Mouse (Mus musculus): ENCODE results near the gene Cfap45.

Cfap45 gene

GRCm38 (mm10) chr1:172520576-172521440 lies at the start of gene Cfap45:
TSS of gene Cfap45 (plus strand) at chr1:172520801.
- peak; percentile 54 to 64 for DNase-seq (ENCODE audit: low read depth in 2 of 2, low spot score in 2 of 2)

DNA sequence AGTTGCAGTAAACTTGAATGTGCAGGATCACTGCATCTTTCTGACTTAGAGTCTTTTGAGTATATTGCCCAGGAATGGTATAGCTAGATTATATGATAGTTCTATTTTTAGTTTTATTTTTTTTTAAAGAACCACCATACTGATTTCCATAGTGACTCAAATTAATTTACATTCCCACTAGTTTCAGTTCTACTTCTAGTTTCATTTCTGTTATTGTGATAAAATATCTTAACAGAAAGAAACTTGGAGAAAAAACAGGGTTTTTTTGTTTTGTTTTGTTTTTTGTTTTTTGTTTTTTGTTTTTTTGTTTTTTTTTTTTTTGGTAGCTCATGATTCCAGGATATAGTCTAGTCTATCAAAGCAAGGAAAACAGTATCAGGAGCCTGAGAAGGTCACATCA lies 47.7 kb upstream of the Cfap45 start:
- no peak for DNase-seq (ENCODE audit: low read depth in 2 of 2, low spot score in 2 of 2)

GRCm38 (mm10) chr1:172474196-172474595 lies 46.4 kb upstream of the Cfap45 start:
- no peak for DNase-seq (ENCODE audit: low read depth in 2 of 2, low spot score in 2 of 2)

GRCm38 (mm10) chr1:172475054-172475741 lies 45.4 kb upstream of the Cfap45 start, which contains the start of gene Slamf9:
TSS of gene Slamf9 (plus strand) at chr1:172475358.
- DNase-seq (ENCODE audit: low read depth in 2 of 2, low spot score in 2 of 2): no peak

GRCm38 (mm10) chr1:172478020-172478419 lies 42.6 kb upstream of the Cfap45 start:
- DNase-seq (ENCODE audit: low read depth in 2 of 2, low spot score in 2 of 2): no peak

GRCm38 (mm10) chr1:172480376-172480775 lies 40.2 kb upstream of the Cfap45 start:
- no peak for DNase-seq (ENCODE audit: low read depth in 2 of 2, low spot score in 2 of 2)

GRCm38 (mm10) chr1:172481111-172481510 lies 39.5 kb upstream of the Cfap45 start:
- DNase-seq (ENCODE audit: low read depth in 2 of 2, low spot score in 2 of 2): no peak

DNA sequence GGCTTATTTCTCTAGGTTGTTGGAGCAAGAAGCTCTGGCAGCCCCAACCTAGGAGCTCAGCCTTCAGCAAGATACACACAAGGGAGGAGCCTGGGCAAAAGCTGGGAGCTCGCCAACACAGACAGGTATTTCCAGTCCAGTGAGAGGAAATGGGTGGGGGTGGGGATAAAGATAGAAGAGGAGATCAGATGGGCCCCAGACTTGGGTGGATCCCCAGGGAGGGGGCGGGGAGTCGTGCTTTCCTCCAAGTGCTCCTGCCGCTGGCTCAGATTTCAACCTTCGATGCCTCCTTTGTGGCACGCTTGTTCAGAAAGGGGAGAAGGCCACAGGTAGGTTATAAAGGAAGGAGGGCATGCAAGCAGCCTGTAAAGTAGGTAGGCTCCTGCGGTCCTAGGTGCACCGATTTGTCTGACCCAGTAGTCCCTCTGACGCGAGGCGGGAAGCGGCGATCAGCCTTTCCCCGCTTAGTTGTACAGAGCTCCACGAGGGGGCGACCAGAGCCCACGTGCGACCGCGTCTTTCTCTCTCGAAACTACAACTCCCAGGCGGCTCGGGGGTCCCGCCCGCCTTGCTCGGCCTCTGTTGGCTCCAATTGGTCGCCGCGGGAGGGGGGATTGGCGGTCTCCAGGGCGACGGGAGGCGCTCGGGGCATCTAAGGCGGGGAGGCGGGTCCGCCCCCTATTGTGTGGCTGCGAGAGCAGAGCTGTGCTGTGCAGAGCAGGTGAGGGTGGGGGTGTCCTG lies 38.9 kb upstream of the Cfap45 start, which contains the start of gene Igsf9:
Gene Igsf9 (plus strand): TSS at position 249 of the 741 bp plus-strand sequence.
- peak; percentile 90 to 92 for DNase-seq (ENCODE audit: low read depth in 2 of 2, low spot score in 2 of 2)

GRCm38 (mm10) chr1:172482518-172483360 lies 37.9 kb upstream of the Cfap45 start:
- DNase-seq (ENCODE audit: low read depth in 2 of 2, low spot score in 2 of 2): no peak

DNA sequence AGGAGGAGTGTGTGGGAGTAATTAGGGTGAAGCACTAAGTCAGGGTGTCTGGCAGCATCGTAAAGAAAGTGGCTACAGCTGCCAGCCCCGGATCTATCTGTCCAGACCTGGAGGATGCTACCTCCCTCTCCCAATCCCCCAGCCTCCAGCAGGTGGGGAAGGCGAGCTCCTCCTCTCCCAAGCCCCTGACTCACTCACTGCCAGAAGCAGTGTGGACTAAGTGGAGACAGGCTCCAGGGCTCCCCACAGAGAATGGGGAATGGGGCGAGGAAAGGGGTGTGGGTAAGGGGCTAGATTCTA lies 37.3 kb upstream of the Cfap45 start:
- no peak for DNase-seq (ENCODE audit: low read depth in 2 of 2, low spot score in 2 of 2)

GRCm38 (mm10) chr1:172484236-172484635 lies 36.4 kb upstream of the Cfap45 start:
- no peak for DNase-seq (ENCODE audit: low read depth in 2 of 2, low spot score in 2 of 2)

- no peak for DNase-seq (ENCODE audit: low read depth in 2 of 2, low spot score in 2 of 2)
Observed at GRCm38 (mm10) chr1:172484671-172485070, 35.9 kb upstream of the Cfap45 start.

- DNase-seq (ENCODE audit: low read depth in 2 of 2, low spot score in 2 of 2): no peak
Observed at GRCm38 (mm10) chr1:172485821-172486220, 34.8 kb upstream of the Cfap45 start.

- DNase-seq (ENCODE audit: low read depth in 2 of 2, low spot score in 2 of 2): no peak
Observed at GRCm38 (mm10) chr1:172486236-172486635, 34.4 kb upstream of the Cfap45 start.

- DNase-seq (ENCODE audit: low read depth in 2 of 2, low spot score in 2 of 2): no peak
Observed at GRCm38 (mm10) chr1:172486651-172487050, 34.0 kb upstream of the Cfap45 start.

- no peak for DNase-seq (ENCODE audit: low read depth in 2 of 2, low spot score in 2 of 2)
Observed at GRCm38 (mm10) chr1:172487859-172488258, 32.7 kb upstream of the Cfap45 start.

DNA sequence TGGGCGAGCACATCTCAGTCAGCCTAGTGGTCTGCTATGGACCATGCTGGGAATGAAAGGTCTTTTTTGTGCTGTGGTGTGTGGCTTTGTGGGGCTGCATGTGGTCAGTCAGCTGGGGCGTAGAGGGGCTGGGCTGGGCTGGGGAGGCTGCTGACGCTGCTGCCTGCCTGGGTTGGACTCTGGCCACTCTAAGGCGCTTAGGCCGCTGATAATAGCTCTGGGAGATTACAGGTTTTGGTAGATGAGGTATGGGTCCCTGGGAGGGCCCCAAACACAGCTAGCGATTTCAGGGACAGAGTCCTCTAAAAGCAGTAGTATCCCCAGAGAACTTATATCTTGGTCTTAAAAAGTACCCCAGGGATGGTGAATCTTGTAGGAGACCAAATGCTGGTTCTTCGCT lies 31.8 kb upstream of the Cfap45 start:
- no peak for DNase-seq (ENCODE audit: low read depth in 2 of 2, low spot score in 2 of 2)

DNA sequence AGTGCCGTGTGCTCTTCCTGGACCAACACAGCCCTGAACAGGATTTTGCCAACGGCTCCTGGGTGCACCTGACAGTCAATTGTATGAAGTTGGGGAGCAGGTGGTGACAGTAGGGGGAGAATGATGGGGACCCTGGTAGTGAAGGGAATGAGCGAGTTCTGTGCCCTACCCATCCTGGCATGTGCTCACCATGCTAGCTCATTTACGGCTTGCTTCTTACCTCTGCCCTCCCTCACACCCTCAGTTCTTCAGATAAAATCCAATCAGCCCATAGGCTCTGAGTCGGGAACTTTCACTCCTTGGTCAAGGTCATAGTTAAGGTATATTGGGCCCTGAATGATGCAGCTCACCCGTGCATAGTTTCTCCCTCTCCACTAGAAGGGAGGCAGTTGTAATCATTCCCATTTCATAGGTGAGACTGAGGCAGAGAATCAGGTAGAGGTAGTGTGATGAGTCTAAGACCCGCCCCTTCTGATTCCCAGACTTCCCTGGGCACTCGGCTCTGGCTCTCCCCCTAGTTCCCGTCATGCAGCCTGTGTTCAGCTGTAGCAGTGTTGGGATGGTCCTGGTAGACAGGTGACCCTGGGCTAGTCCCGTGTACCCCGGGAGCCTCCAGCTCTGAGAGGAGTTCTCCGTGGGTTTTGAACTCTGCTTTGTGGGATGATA lies 30.9 kb upstream of the Cfap45 start:
- no peak for DNase-seq (ENCODE audit: low read depth in 2 of 2, low spot score in 2 of 2)

- peak; percentile 77 to 80 for DNase-seq (ENCODE audit: low read depth in 2 of 2, low spot score in 2 of 2)
Observed at GRCm38 (mm10) chr1:172490261-172490661, 30.3 kb upstream of the Cfap45 start.

DNA sequence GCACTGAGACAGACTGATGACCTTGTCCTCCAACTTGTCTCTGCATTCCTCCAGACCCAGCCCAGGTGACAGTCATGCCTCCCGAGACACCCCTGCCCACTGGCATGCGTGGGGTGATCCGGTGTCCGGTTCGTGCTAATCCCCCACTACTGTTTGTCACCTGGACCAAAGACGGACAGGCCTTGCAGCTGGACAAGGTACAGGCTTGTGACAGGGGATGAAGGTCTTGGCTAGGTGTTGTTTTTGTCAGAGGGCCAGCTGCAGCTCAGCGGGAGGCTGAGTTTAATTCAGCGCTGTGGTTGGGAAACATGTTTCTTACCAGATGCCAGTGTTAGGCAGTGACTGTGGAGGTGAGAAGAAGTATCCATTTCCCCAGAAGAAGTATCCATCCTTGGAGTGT lies 28.6 kb upstream of the Cfap45 start:
- DNase-seq (ENCODE audit: low read depth in 2 of 2, low spot score in 2 of 2): no peak

All from CD8-positive naive resting alpha-beta T cell, adult 2 months (primary cell).